Mouse (Mus musculus): ENCODE measurements around the gene Sptlc2.

DNA sequence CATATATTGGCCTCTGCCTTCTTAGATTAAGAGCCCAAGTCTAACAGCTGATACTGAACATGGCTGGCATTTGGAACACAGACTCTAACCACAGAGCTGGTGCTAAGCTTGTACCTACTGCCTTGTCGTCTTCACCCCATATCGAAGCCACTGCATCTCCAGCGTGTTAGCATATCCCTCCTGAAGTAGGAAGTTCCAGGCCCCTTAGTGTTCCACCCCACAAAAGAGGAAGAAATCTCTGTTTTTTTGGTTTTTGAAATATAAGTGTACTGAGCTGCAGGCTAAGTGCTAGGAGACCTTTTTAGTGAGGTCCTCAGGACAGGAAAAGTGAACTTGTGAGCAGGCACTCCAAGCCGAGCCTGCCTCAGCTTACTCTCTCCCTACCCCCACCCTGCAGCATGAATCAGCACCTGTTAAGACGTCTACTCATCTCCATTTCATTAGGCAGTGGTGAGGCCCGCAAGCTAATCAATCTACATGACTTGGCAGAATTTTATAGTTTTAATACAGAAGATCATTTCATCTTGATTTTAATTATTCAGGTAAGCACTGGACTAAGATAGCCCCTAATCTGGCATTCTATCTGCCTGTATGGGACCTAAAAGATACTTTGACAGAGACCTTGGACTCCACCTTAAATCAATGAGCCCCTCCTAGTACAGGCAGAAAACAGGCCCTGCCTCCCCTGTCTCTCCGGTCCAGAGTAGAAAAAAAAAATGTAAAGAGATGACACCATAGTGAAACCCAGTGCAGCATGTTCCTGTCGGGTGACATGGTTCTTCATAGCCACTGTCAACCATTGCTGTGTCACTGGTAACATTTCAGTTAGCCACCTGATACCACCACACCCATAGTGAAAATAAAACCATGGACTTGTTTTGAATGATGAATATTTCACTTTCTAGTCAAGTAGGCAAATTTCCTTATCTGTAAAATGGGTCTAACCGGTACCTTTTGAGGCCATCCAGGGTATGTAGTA lies 113.0 kb downstream of the Sptlc2 start:
- TF ChIP-seq CTCF (IDR thresholded peaks at IDR 0.05; ENCODE audit: low read depth, low read length), result no peak
- no peak for TF ChIP-seq POLR2A (IDR thresholded peaks at IDR 0.05; ENCODE audit: extremely low read depth, insufficient read depth, low read length)

Data from liver, adult 2 months (tissue).